Mouse (Mus musculus) MEL (cell line): ENCODE data around the gene Wipf1. TPM values are rescaled to one million over a fixed set of nuclear protein-coding genes. Genes with fewer than 3 reads are reported as not detected.

ENCODE experiments used
- DNase-seq: peaks from one replicate; pipeline ENCODE4 v3.0.0; 2011; ENCODE audit warnings: low read depth, low spot score
- H3K27ac ChIP-seq: 2 replicates; pipeline ENCODE4 v1.5.1; 2012; ENCODE audit warnings: low read depth, mild to moderate bottlenecking, control low read depth, low read length, moderate library complexity; ENCODE audit not compliant: control insufficient read depth
- H3K27me3 ChIP-seq, 2 experiments: fragments of 150-350 bp in 1 of 2; sonication (generic) in 1 of 2; 2 replicates each; pipeline ENCODE4 v1.6.1; 2012; ENCODE audit warnings: low read length in 2 of 2, mild to moderate bottlenecking in 2 of 2, improper control_type of control experiment in 1 of 2, moderate library complexity in 1 of 2; ENCODE audit not compliant: insufficient read depth in 2 of 2, control insufficient read depth in 1 of 2
- H3K36me3 ChIP-seq, 2 experiments: 2 replicates each; pipeline ENCODE4 v1.6.1; 2012 to 2014; ENCODE audit warnings: low read length in 2 of 2, improper control_type of control experiment in 1 of 2, inconsistent platforms in 1 of 2, mild to moderate bottlenecking in 1 of 2; ENCODE audit not compliant: insufficient read depth in 2 of 2, control insufficient read depth in 1 of 2
- H3K4me1 ChIP-seq, 2 experiments: fragments of 150-350 bp in 1 of 2; sonication (generic) in 1 of 2; 2 replicates each; pipeline ENCODE4 v1.6.1; 2012; ENCODE audit warnings: low read length in 2 of 2, improper control_type of control experiment in 1 of 2, mild to moderate bottlenecking in 1 of 2; ENCODE audit not compliant: insufficient read depth in 2 of 2, control insufficient read depth in 1 of 2
- H3K4me3 ChIP-seq, 2 experiments: fragments of 150-350 bp in 1 of 2; sonication (generic) in 1 of 2; 2 replicates each; pipeline ENCODE4 v1.5.1; 2012; ENCODE audit warnings: low read depth in 2 of 2, low read length in 2 of 2, mild to moderate bottlenecking in 2 of 2, moderate library complexity in 2 of 2, control low read depth in 1 of 2, improper control_type of control experiment in 1 of 2; ENCODE audit not compliant: control insufficient read depth in 1 of 2, insufficient read depth in 1 of 2
- H3K79me2 ChIP-seq: 2 replicates; pipeline ENCODE4 v1.6.1; 2012; ENCODE audit warnings: mild to moderate bottlenecking, low read length, moderate library complexity; ENCODE audit not compliant: control insufficient read depth, poor library complexity, insufficient read depth
- H3K9ac ChIP-seq: 2 replicates; pipeline ENCODE4 v1.6.1; 2012; ENCODE audit warnings: low read depth, mild to moderate bottlenecking, control low read depth, low read length, moderate library complexity; ENCODE audit not compliant: control insufficient read depth, poor library complexity, severe bottlenecking
- H3K9me3 ChIP-seq: fragments of 150-350 bp; sonication (generic); replicated peaks from 2 replicates; pipeline ENCODE4 v1.6.1; 2012; ENCODE audit warnings: mild to moderate bottlenecking, low read length, improper control_type of control experiment, moderate library complexity; ENCODE audit not compliant: insufficient read depth
- BHLHE40 ChIP-seq: IDR thresholded peaks from 2 replicates; pipeline ENCODE4 v1.6.1; 2012; ENCODE audit warnings: low read depth, mild to moderate bottlenecking, inconsistent platforms, low read length, improper control_type of control experiment, borderline replicate concordance
- CHD1 ChIP-seq: IDR thresholded peaks from 2 replicates; pipeline ENCODE4 v1.6.1; 2012; ENCODE audit warnings: low read depth, mild to moderate bottlenecking, inconsistent platforms, low read length, improper control_type of control experiment
- CHD2 ChIP-seq: IDR thresholded peaks from 2 replicates; pipeline ENCODE4 v1.6.1; 2011; ENCODE audit warnings: low read length, improper control_type of control experiment
- E2F4 ChIP-seq: IDR thresholded peaks from 2 replicates; pipeline ENCODE4 v1.6.1; 2011; ENCODE audit warnings: low read depth, low read length, improper control_type of control experiment, borderline replicate concordance
- ELF1 ChIP-seq: IDR thresholded peaks from 2 replicates; pipeline ENCODE4 v1.6.1; 2014; ENCODE audit warnings: low read depth, mild to moderate bottlenecking, inconsistent platforms, low read length, improper control_type of control experiment, moderate library complexity
- EP300 ChIP-seq, 2 experiments: IDR thresholded peaks; 2 replicates each; pipeline ENCODE4 v1.6.1; 2011; ENCODE audit warnings: improper control_type of control experiment in 2 of 2, low read length in 2 of 2, low read depth in 1 of 2, mild to moderate bottlenecking in 1 of 2
- GABPA ChIP-seq: IDR thresholded peaks from 2 replicates; pipeline ENCODE4 v1.6.1; 2012; ENCODE audit warnings: low read depth, mild to moderate bottlenecking, inconsistent platforms, low read length, improper control_type of control experiment, moderate library complexity
- GATA1 ChIP-seq: IDR thresholded peaks from 2 replicates; pipeline ENCODE4 v1.6.1; 2011; ENCODE audit warnings: low read depth, low read length, improper control_type of control experiment
- HCFC1 ChIP-seq: IDR thresholded peaks from 2 replicates; pipeline ENCODE4 v1.6.1; 2012; ENCODE audit warnings: low read depth, mild to moderate bottlenecking, inconsistent platforms, low read length, improper control_type of control experiment, moderate library complexity
- JUND ChIP-seq: IDR thresholded peaks from 2 replicates; pipeline ENCODE4 v1.6.1; 2011; ENCODE audit warnings: low read depth, mild to moderate bottlenecking, improper control_type of control experiment, low read length
- KAT2A ChIP-seq: conservative IDR thresholded peaks from 2 replicates; pipeline ENCODE4 v1.6.1; 2012; ENCODE audit warnings: low read depth, low read length, improper control_type of control experiment, inconsistent platforms
- MAFK ChIP-seq: IDR thresholded peaks from 2 replicates; pipeline ENCODE4 v1.6.1; 2011; ENCODE audit warnings: low read depth, mild to moderate bottlenecking, low read length, improper control_type of control experiment, borderline replicate concordance
- MAZ ChIP-seq: IDR thresholded peaks from 2 replicates; pipeline ENCODE4 v1.6.1; 2012; ENCODE audit warnings: low read depth, mild to moderate bottlenecking, inconsistent platforms, low read length, improper control_type of control experiment
- MXI1 ChIP-seq: IDR thresholded peaks from 2 replicates; pipeline ENCODE4 v1.6.1; 2011; ENCODE audit warnings: mild to moderate bottlenecking, low read depth, low read length, improper control_type of control experiment
- MYB ChIP-seq: IDR thresholded peaks from 2 replicates; pipeline ENCODE4 v1.6.1; 2011; ENCODE audit warnings: mild to moderate bottlenecking, low read depth, low read length, improper control_type of control experiment
- MYC ChIP-seq: IDR thresholded peaks from 2 replicates; pipeline ENCODE4 v1.6.1; 2011; ENCODE audit warnings: low read depth, mild to moderate bottlenecking, low read length, improper control_type of control experiment, moderate library complexity
- NELFE ChIP-seq: IDR thresholded peaks from 2 replicates; pipeline ENCODE4 v1.6.1; 2011; ENCODE audit warnings: low read depth, low read length, improper control_type of control experiment
- NRF1 ChIP-seq: IDR thresholded peaks from 2 replicates; pipeline ENCODE4 v1.6.1; 2014; ENCODE audit warnings: low read depth, mild to moderate bottlenecking, inconsistent platforms, low read length, improper control_type of control experiment, moderate library complexity; ENCODE audit not compliant: poor library complexity, insufficient read depth, severe bottlenecking
- POLR2A ChIP-seq, 2 experiments: IDR thresholded peaks; 2 replicates each; pipeline ENCODE4 v1.6.1; 2011 to 2012; ENCODE audit warnings: low read length in 2 of 2, mild to moderate bottlenecking in 2 of 2, control low read depth in 1 of 2, improper control_type of control experiment in 1 of 2, low read depth in 1 of 2, moderate library complexity in 1 of 2; ENCODE audit not compliant: control insufficient read depth in 1 of 2, insufficient read depth in 1 of 2, poor library complexity in 1 of 2
- POLR2AphosphoS5 ChIP-seq: IDR thresholded peaks from 2 replicates; pipeline ENCODE4 v1.6.1; 2012; ENCODE audit warnings: low read depth, borderline replicate concordance, mild to moderate bottlenecking, inconsistent platforms, low read length, moderate library complexity, mixed read lengths
- RCOR1 ChIP-seq: IDR thresholded peaks from 2 replicates; pipeline ENCODE4 v1.6.1; 2012; ENCODE audit warnings: low read depth, mild to moderate bottlenecking, inconsistent platforms, low read length, improper control_type of control experiment
- SMC3 ChIP-seq: IDR thresholded peaks from 2 replicates; pipeline ENCODE4 v1.6.1; 2011; ENCODE audit warnings: low read depth, low read length, improper control_type of control experiment
- TAL1 ChIP-seq: IDR thresholded peaks from 2 replicates; pipeline ENCODE4 v1.6.1; 2012; ENCODE audit warnings: mild to moderate bottlenecking, inconsistent platforms, low read length, moderate library complexity, mixed read lengths
- TBP ChIP-seq: IDR thresholded peaks from 2 replicates; pipeline ENCODE4 v1.8.0; 2011; ENCODE audit warnings: low read depth, low read length, improper control_type of control experiment
- TCF12 ChIP-seq: IDR thresholded peaks from 2 replicates; pipeline ENCODE4 v1.6.1; 2014; ENCODE audit warnings: low read depth, mild to moderate bottlenecking, inconsistent platforms, low read length, improper control_type of control experiment, moderate library complexity
- UBTF ChIP-seq: IDR thresholded peaks from 2 replicates; pipeline ENCODE4 v1.6.1; 2012; ENCODE audit warnings: low read depth, mild to moderate bottlenecking, inconsistent platforms, low read length, improper control_type of control experiment, moderate library complexity, borderline replicate concordance; ENCODE audit not compliant: insufficient read depth
- USF1 ChIP-seq: IDR thresholded peaks from 2 replicates; pipeline ENCODE4 v1.6.1; 2014; ENCODE audit warnings: low read depth, mild to moderate bottlenecking, inconsistent platforms, low read length, improper control_type of control experiment, moderate library complexity
- USF2 ChIP-seq, 2 experiments: IDR thresholded peaks; 2 replicates each; pipeline ENCODE4 v1.6.1; 2011 to 2012; ENCODE audit warnings: improper control_type of control experiment in 2 of 2, low read length in 2 of 2, borderline replicate concordance in 1 of 2, inconsistent platforms in 1 of 2, low read depth in 1 of 2, mild to moderate bottlenecking in 1 of 2; ENCODE audit not compliant: insufficient read depth in 1 of 2
- ZKSCAN1 ChIP-seq: IDR thresholded peaks from 2 replicates; pipeline ENCODE4 v1.6.1; 2012; ENCODE audit warnings: low read depth, mild to moderate bottlenecking, inconsistent platforms, low read length, improper control_type of control experiment, moderate library complexity
- polyA plus RNA-seq, 2 experiments: library from polyadenylated mRNA; stranded (reverse) in 1 of 2; unstranded in 1 of 2; fragments of >175 nt in 1 of 2; fragments of >200 nt in 1 of 2; gene quantifications; 2 replicates each; pipeline versions ENCODE4 v1.2.1 to v1.2.4; 2012; ENCODE audit warnings: low replicate concordance in 2 of 2, low read depth in 1 of 2; ENCODE audit not compliant: insufficient read length in 2 of 2, insufficient read depth in 1 of 2, missing spikeins in 1 of 2
- total RNA-seq: library from RNA; depleted of rRNA; stranded (reverse); fragments of 300-350 nt; gene quantifications from 2 replicates; pipeline ENCODE4 v1.2.3, GENCODE M21; 2012

Gene Wipf1
- total and polyA plus RNA-seq, 3 experiments, result 5.2 to 83.9 (median 27.1) TPM

- no peak overlapping the region for H3K9ac ChIP-seq
- no peaks in the 10 kb centered on the region; a peak in 1 of 4 replicates for H3K4me1 ChIP-seq
- no peaks in the 10 kb centered on the region for H3K27me3 ChIP-seq
- DNase-seq, result no peak
- no peaks in the 10 kb centered on the region for H3K9me3 ChIP-seq
- H3K27ac ChIP-seq, result no peak overlapping the region
- H3K79me2 ChIP-seq, result peaks cover 9% of the 10 kb centered on the region; the same call in 1 of the 2 replicates
- H3K4me3 ChIP-seq, result no peak overlapping the region
- H3K36me3 ChIP-seq, result no peaks in the 10 kb centered on the region
- TF ChIP-seq POLR2A (IDR thresholded peaks at IDR 0.05; ENCODE audit: control insufficient read depth in 1 of 2, insufficient read depth in 1 of 2, low read depth in 1 of 2, low read length in 2 of 2, poor library complexity in 1 of 2) (no peak), JUND (no peak), GABPA (no peak), USF2 (IDR thresholded peaks at IDR 0.05; ENCODE audit: borderline replicate concordance in 1 of 2, insufficient read depth in 1 of 2, low read depth in 1 of 2, low read length in 2 of 2) (no peak), BHLHE40 (no peak), ELF1 (no peak), CHD1 (no peak), POLR2AphosphoS5 (no peak), TCF12 (no peak), TBP (no peak), RCOR1 (no peak), MAZ (no peak), MYC (no peak), NELFE (no peak), KAT2A (no peak), HCFC1 (no peak), E2F4 (no peak), TAL1 (no peak)
These were observed 67.3 kb downstream of the Wipf1 start for GRCm38 (mm10) chr2:73462265-73462664.

GRCm38 (mm10) chr2:73460168-73460567 lies 69.4 kb downstream of the Wipf1 start:
- Histone ChIP-seq H3K27me3 (no peaks in the 10 kb centered on the region), H3K27ac (no peak overlapping the region), H3K36me3 (peaks cover 0 to 9% of the 10 kb centered on the region in 2 experiments; a peak in 2 of 4 replicates), H3K4me3 (no peak overlapping the region), H3K9ac (no peak overlapping the region), H3K9me3 (no peaks in the 10 kb centered on the region), H3K79me2 (peaks cover 1% of the 10 kb centered on the region; the same call in 1 of the 2 replicates), H3K4me1 (peaks cover 6 to 10% of the 10 kb centered on the region in 2 experiments; a peak in 3 of 4 replicates)
- no peak for DNase-seq
- TF ChIP-seq GATA1 (no peak), EP300 (IDR thresholded peaks at IDR 0.05; ENCODE audit: low read depth in 1 of 2, low read length in 2 of 2) (no peak), MYC (no peak), ZKSCAN1 (no peak), POLR2AphosphoS5 (no peak), NRF1 (no peak), BHLHE40 (no peak), MXI1 (no peak), UBTF (no peak), GABPA (no peak), TAL1 (no peak), SMC3 (no peak), RCOR1 (no peak), MYB (no peak), TBP (no peak), NELFE (no peak), MAFK (no peak), USF1 (no peak), CHD2 (no peak)
